Mouse (Mus musculus): ENCODE data around the gene Acin1. TPM values are rescaled to one million over a fixed set of nuclear protein-coding genes. Genes with fewer than 3 reads are reported as not detected.

The Acin1 gene
- 30.3 and 44.2 TPM in 2 replicates for polyA plus RNA-seq (2012; rRNA removed)

GRCm38 (mm10) chr14:54686522-54687143, at the start of gene Acin1:
Gene Acin1 (minus strand): TSS chr14:54686931.

GRCm38 (mm10) chr14:54712074-54712473, 25.3 kb upstream of the Acin1 start, which contains the start of gene Cebpe:
Gene Cebpe (minus strand): TSS chr14:54712174.

GRCm38 (mm10) chr14:54698733-54699132, 12.0 kb upstream of the Acin1 start, which contains the start of gene Gm29776:
Gene Gm29776 (minus strand): TSS chr14:54698833.

GRCm38 (mm10) chr14:54686063-54686521, 639 bp downstream of the Acin1 start, which contains the start of gene 1700123O20Rik:
Gene 1700123O20Rik (plus strand): TSS chr14:54686216.

GRCm38 (mm10) chr14:54641305-54641969, 45.3 kb downstream of the Acin1 start, which contains the start of gene Cdh24:
Gene Cdh24 (minus strand): TSS chr14:54641364.

GRCm38 (mm10) chr14:54640946-54641304, 45.8 kb downstream of the Acin1 start, which contains the start of gene Gm17606:
Gene Gm17606 (plus strand): TSS chr14:54640952.

GRCm38 (mm10) chr14:54621133-54621532, 65.6 kb downstream of the Acin1 start, which contains the start of gene Psmb11:
Gene Psmb11 (plus strand): TSS chr14:54621433.

GRCm38 (mm10) chr14:54617897-54618365, 68.8 kb downstream of the Acin1 start, which contains the start of gene Psmb5:
Gene Psmb5 (minus strand): TSS chr14:54618022.

GRCm38 (mm10) chr14:54605752-54606321, 80.9 kb downstream of the Acin1 start, which contains the start of gene 4931414P19Rik:
Gene 4931414P19Rik (minus strand): TSS chr14:54605993.

Other genes with a start within 250 kb of the Acin1 start
- gene Lrp10, start 222.8 kb downstream of the Acin1 start, polyA plus RNA-seq (2012; rRNA removed): 117 and 169 TPM in 2 replicates
- gene Rem2, start 210.8 kb downstream of the Acin1 start, polyA plus RNA-seq (2012; rRNA removed): 0.30 and 0.37 TPM in 2 replicates
- gene Prmt5, start 169.4 kb downstream of the Acin1 start, polyA plus RNA-seq (2012; rRNA removed): 7.3 and 13.3 TPM in 2 replicates
- gene Haus4, start 132.3 kb downstream of the Acin1 start, polyA plus RNA-seq (2012; rRNA removed): 3.3 and 4.1 TPM in 2 replicates
- 8.4 and 8.7 TPM in 2 replicates for gene Ajuba, start 109.4 kb downstream of the Acin1 start, polyA plus RNA-seq (2012; rRNA removed)
- gene 4931414P19Rik, start 80.9 kb downstream of the Acin1 start, polyA plus RNA-seq (2012; rRNA removed): 3.6 and 4.1 TPM in 2 replicates
- gene Psmb5, start 68.9 kb downstream of the Acin1 start, polyA plus RNA-seq (2012; rRNA removed): 93.0 and 120 TPM in 2 replicates
- not detected in 2 replicates for gene Psmb11, start 65.5 kb downstream of the Acin1 start, polyA plus RNA-seq (2012; rRNA removed)
- gene Gm17606, start 46.0 kb downstream of the Acin1 start, polyA plus RNA-seq (2012; rRNA removed): not detected in 2 replicates
- 2.8 and 4.0 TPM in 2 replicates for gene Cdh24, start 45.6 kb downstream of the Acin1 start, polyA plus RNA-seq (2012; rRNA removed)
- gene 1700123O20Rik, start 715 bp downstream of the Acin1 start, polyA plus RNA-seq (2012; rRNA removed): 16.1 and 38.8 TPM in 2 replicates
- gene Gm29776, start 11.9 kb upstream of the Acin1 start, polyA plus RNA-seq (2012; rRNA removed): not detected in 2 replicates
- gene Cebpe, start 25.2 kb upstream of the Acin1 start, polyA plus RNA-seq (2012; rRNA removed): 2.6 and 7.1 TPM in 2 replicates
- gene Slc7a8, start 95.0 kb upstream of the Acin1 start, polyA plus RNA-seq (2012; rRNA removed): 11.9 and 13.5 TPM in 2 replicates
- not detected in 2 replicates for gene Rnf212b, start 127.2 kb upstream of the Acin1 start, polyA plus RNA-seq (2012; rRNA removed)
- 1.6 and 1.7 TPM in 2 replicates for gene Homez, start 184.0 kb upstream of the Acin1 start, polyA plus RNA-seq (2012; rRNA removed)
- gene Ppp1r3e, start 190.6 kb upstream of the Acin1 start, polyA plus RNA-seq (2012; rRNA removed): 7.0 and 8.5 TPM in 2 replicates
- gene Bcl2l2, start 196.4 kb upstream of the Acin1 start, polyA plus RNA-seq (2012; rRNA removed): 21.4 and 24.2 TPM in 2 replicates
- gene Gm20521, start 196.5 kb upstream of the Acin1 start, polyA plus RNA-seq (2012; rRNA removed): 11.1 and 13.1 TPM in 2 replicates
- gene Pabpn1, start 205.6 kb upstream of the Acin1 start, polyA plus RNA-seq (2012; rRNA removed): 19.9 and 24.8 TPM in 2 replicates
- gene Slc22a17, start 226.2 kb upstream of the Acin1 start, polyA plus RNA-seq (2012; rRNA removed): 30.5 and 37.7 TPM in 2 replicates
- 13.5 and 18.0 TPM in 2 replicates for gene Efs, start 239.2 kb upstream of the Acin1 start, polyA plus RNA-seq (2012; rRNA removed)
- 0.16 and 0.51 TPM in 2 replicates for gene Il25, start 245.8 kb upstream of the Acin1 start, polyA plus RNA-seq (2012; rRNA removed)
- gene Cmtm5, start 249.3 kb upstream of the Acin1 start, polyA plus RNA-seq (2012; rRNA removed): 1.7 and 3.0 TPM in 2 replicates

Data from stomach, adult 2 months (tissue).